Mouse (Mus musculus): Measurements from ENCODE around the gene Btbd17. TPM values are rescaled to one million over a fixed set of nuclear protein-coding genes. Genes with fewer than 3 reads are reported as not detected.

Gene Btbd17
- polyA plus RNA-seq, 1 experiment from 2014 or later: 1.3 TPM

- no peak overlapping the region for H3K9ac ChIP-seq
- peaks cover 3% of the 10 kb centered on the region; the same call in 1 of the 2 replicates for H3K4me1 ChIP-seq (ENCODE audit: insufficient read depth)
- no peak overlapping the region for H3K4me2 ChIP-seq
- H3K4me3 ChIP-seq (ENCODE audit: low read depth, low read length): no peak overlapping the region
- ATAC-seq (ENCODE audit: insufficient read depth) (no peak), DNase-seq (no peak)
- peaks cover 94% of the 10 kb centered on the region for H3K27me3 ChIP-seq (ENCODE audit: insufficient read depth, low read length)
- 44% methylated on average over 9 of the region's 9 CpGs for WGBS
- H3K9me3 ChIP-seq (ENCODE audit: low read depth, low read length): no peaks in the 10 kb centered on the region
- no peak overlapping the region for H3K27ac ChIP-seq (ENCODE audit: low read depth)
- no peak for TF ChIP-seq CTCF (IDR thresholded peaks at IDR 0.05; ENCODE audit: low read depth)
- no peaks in the 10 kb centered on the region for H3K36me3 ChIP-seq (ENCODE audit: insufficient read depth)
These were observed 6.0 kb downstream of the Btbd17 start for GRCm38 (mm10) chr11:114789716-114790115.

- DNase-seq (peak; percentile 88), ATAC-seq (ENCODE audit: insufficient read depth) (peak; percentile 47; the same call in 1 of the 2 replicates)
- Histone ChIP-seq H3K4me1 (ENCODE audit: insufficient read depth) (peaks cover 3% of the 10 kb centered on the region; the same call in 1 of the 2 replicates), H3K4me2 (no peak overlapping the region), H3K27ac (ENCODE audit: low read depth) (no peak overlapping the region), H3K9me3 (ENCODE audit: low read depth, low read length) (no peaks in the 10 kb centered on the region), H3K4me3 (ENCODE audit: low read depth, low read length) (no peak overlapping the region), H3K9ac (no peak overlapping the region), H3K36me3 (ENCODE audit: insufficient read depth) (no peaks in the 10 kb centered on the region), H3K27me3 (ENCODE audit: insufficient read depth, low read length) (peaks cover 99% of the 10 kb centered on the region)
- TF ChIP-seq CTCF (IDR thresholded peaks at IDR 0.05; ENCODE audit: low read depth): peak; percentile 97
- WGBS: 10% methylated on average over 30 of the region's 30 CpGs
These were observed 6.6 kb downstream of the Btbd17 start for GRCm38 (mm10) chr11:114789061-114789714.

- Histone ChIP-seq H3K4me1 (ENCODE audit: insufficient read depth) (peaks cover 3% of the 10 kb centered on the region; the same call in 1 of the 2 replicates), H3K9ac (no peak overlapping the region), H3K9me3 (ENCODE audit: low read depth, low read length) (no peaks in the 10 kb centered on the region), H3K4me2 (no peak overlapping the region), H3K4me3 (ENCODE audit: low read depth, low read length) (no peak overlapping the region), H3K27ac (ENCODE audit: low read depth) (no peak overlapping the region), H3K27me3 (ENCODE audit: insufficient read depth, low read length) (peaks cover 84% of the 10 kb centered on the region), H3K36me3 (ENCODE audit: insufficient read depth) (no peaks in the 10 kb centered on the region)
- DNase-seq (no peak), ATAC-seq (ENCODE audit: insufficient read depth) (no peak)
- 84% methylated on average over 3 of the region's 3 CpGs for WGBS
- TF ChIP-seq CTCF (IDR thresholded peaks at IDR 0.05; ENCODE audit: low read depth): no peak
These were observed 8.1 kb downstream of the Btbd17 start for GRCm38 (mm10) chr11:114787611-114788010.

GRCm38 (mm10) chr11:114786326-114786725, 9.4 kb downstream of the Btbd17 start:
- ATAC-seq (ENCODE audit: insufficient read depth) (peak; percentile 50; the same call in 1 of the 2 replicates), DNase-seq (peak; percentile 51)
- H3K9ac ChIP-seq: peak overlapping the region; percentile 3; the same call in 1 of the 2 replicates
- no peaks in the 10 kb centered on the region for H3K9me3 ChIP-seq (ENCODE audit: low read depth, low read length)
- no peak for TF ChIP-seq CTCF (IDR thresholded peaks at IDR 0.05; ENCODE audit: low read depth)
- H3K4me2 ChIP-seq: peak overlapping the region; percentile 56
- peaks cover 1% of the 10 kb centered on the region; the same call in 1 of the 2 replicates for H3K4me1 ChIP-seq (ENCODE audit: insufficient read depth)
- peak overlapping the region; percentile 16 for H3K4me3 ChIP-seq (ENCODE audit: low read depth, low read length)
- no peak overlapping the region for H3K27ac ChIP-seq (ENCODE audit: low read depth)
- H3K36me3 ChIP-seq (ENCODE audit: insufficient read depth): no peaks in the 10 kb centered on the region
- H3K27me3 ChIP-seq (ENCODE audit: insufficient read depth, low read length): peaks cover 71% of the 10 kb centered on the region
- 2% methylated on average over 43 of the region's 43 CpGs for WGBS

GRCm38 (mm10) chr11:114785892-114786291, 9.9 kb downstream of the Btbd17 start:
- no peak for TF ChIP-seq CTCF (IDR thresholded peaks at IDR 0.05; ENCODE audit: low read depth)
- H3K4me1 ChIP-seq (ENCODE audit: insufficient read depth): no peaks in the 10 kb centered on the region
- no peak overlapping the region for H3K27ac ChIP-seq (ENCODE audit: low read depth)
- H3K36me3 ChIP-seq (ENCODE audit: insufficient read depth): no peaks in the 10 kb centered on the region
- H3K4me2 ChIP-seq: peak overlapping the region; percentile 56
- H3K9ac ChIP-seq: no peak overlapping the region
- DNase-seq (no peak), ATAC-seq (ENCODE audit: insufficient read depth) (no peak)
- no peaks in the 10 kb centered on the region for H3K9me3 ChIP-seq (ENCODE audit: low read depth, low read length)
- peak overlapping the region; percentile 16 for H3K4me3 ChIP-seq (ENCODE audit: low read depth, low read length)
- peaks cover 67% of the 10 kb centered on the region for H3K27me3 ChIP-seq (ENCODE audit: insufficient read depth, low read length)
- WGBS: 47% methylated on average over 10 of the region's 10 CpGs

- no peak for TF ChIP-seq CTCF (IDR thresholded peaks at IDR 0.05; ENCODE audit: low read depth)
- 0 out of 2 replicates have a peak, but pooled peaks have one; percentile 35 for ATAC-seq (ENCODE audit: insufficient read depth)
- Histone ChIP-seq H3K4me3 (ENCODE audit: low read depth, low read length) (no peak overlapping the region), H3K4me2 (no peak overlapping the region), H3K4me1 (ENCODE audit: insufficient read depth) (no peaks in the 10 kb centered on the region), H3K27me3 (ENCODE audit: insufficient read depth, low read length) (peaks cover 16% of the 10 kb centered on the region), H3K36me3 (ENCODE audit: insufficient read depth) (no peaks in the 10 kb centered on the region), H3K9me3 (ENCODE audit: low read depth, low read length) (no peaks in the 10 kb centered on the region), H3K9ac (no peak overlapping the region), H3K27ac (ENCODE audit: low read depth) (no peak overlapping the region)
- peak; percentile 53 for DNase-seq
- 15% methylated on average over 9 of the region's 9 CpGs for WGBS
These were observed 15.7 kb downstream of the Btbd17 start for GRCm38 (mm10) chr11:114780076-114780475.

GRCm38 (mm10) chr11:114771896-114772295, 23.8 kb downstream of the Btbd17 start:
- no peaks in the 10 kb centered on the region for H3K36me3 ChIP-seq (ENCODE audit: insufficient read depth)
- H3K9me3 ChIP-seq (ENCODE audit: low read depth, low read length): no peaks in the 10 kb centered on the region
- WGBS: 57% methylated on average over 2 of the region's 2 CpGs
- H3K4me3 ChIP-seq (ENCODE audit: low read depth, low read length): no peak overlapping the region
- ATAC-seq (ENCODE audit: insufficient read depth) (no peak), DNase-seq (no peak)
- H3K27me3 ChIP-seq (ENCODE audit: insufficient read depth, low read length): no peaks in the 10 kb centered on the region
- H3K9ac ChIP-seq: no peak overlapping the region
- TF ChIP-seq CTCF (IDR thresholded peaks at IDR 0.05; ENCODE audit: low read depth): no peak
- H3K27ac ChIP-seq (ENCODE audit: low read depth): no peak overlapping the region
- H3K4me2 ChIP-seq: no peak overlapping the region
- no peaks in the 10 kb centered on the region for H3K4me1 ChIP-seq (ENCODE audit: insufficient read depth)
